Mouse (Mus musculus) pancreas, adult 10 weeks (tissue): ENCODE results near the gene Cd177. TPM values are rescaled to one million over a fixed set of nuclear protein-coding genes. Genes with fewer than 3 reads are reported as not detected.

Experiments
- polyA plus RNA-seq: library from polyadenylated mRNA; stranded (reverse); fragments of 350-450 nt; fragmentation: Illumina TruSeq; extraction: RNeasy Lipid Tissue Mini Kit (QIAGEN cat#74804); gene quantifications from one replicate; pipeline ENCODE4 v1.2.3, GENCODE M21; 2015; ENCODE audit warnings: low read depth, low replicate concordance; ENCODE audit not compliant: insufficient read depth

Cd177 gene
- not detected for polyA plus RNA-seq

DNA sequence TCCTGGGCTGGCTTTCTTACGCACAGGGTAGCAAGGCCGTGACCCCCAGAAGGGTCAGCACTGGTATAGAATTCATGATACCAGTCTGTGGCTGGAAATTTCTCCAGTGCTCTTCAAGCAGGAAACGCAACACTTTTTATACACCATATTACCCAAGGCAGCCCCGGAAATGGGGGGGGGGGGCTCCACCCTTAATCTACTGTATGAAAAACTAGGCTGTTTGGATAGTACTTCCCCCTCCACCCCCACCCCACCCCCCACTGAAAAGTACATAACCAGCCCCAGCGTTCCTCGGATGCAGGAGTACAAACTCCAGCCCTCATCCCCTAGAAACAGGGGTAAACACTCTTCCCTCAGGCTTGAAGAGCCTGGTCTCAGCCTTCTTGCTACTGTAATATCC is at the start of gene Cd177:
Gene Cd177, minus strand, starts transcription at position 101 of the 400 bp plus-strand sequence.

DNA sequence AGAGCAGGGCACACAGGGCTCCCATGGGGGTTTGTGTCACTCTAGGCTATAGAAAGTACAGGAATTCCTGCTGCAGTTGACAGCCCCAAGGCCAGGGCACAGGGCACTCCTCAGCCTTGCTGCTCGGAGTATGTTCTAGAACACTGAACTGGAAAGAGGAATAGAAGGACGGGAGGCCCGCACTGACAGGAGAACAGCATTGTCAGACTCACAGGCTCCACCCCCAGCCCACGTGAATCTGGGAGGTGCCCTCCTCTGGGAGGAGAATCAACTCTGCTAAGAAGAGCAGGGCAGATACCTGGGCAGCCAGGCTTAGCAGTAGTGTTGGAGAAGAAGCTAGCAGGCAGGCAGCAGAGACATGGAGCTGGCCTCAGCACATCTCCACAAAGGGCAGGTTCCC is 16.8 kb upstream of the Cd177 start, which contains the start of gene Ceacam10:
Gene Ceacam10, plus strand, starts transcription at position 289 of the 400 bp plus-strand sequence.

DNA sequence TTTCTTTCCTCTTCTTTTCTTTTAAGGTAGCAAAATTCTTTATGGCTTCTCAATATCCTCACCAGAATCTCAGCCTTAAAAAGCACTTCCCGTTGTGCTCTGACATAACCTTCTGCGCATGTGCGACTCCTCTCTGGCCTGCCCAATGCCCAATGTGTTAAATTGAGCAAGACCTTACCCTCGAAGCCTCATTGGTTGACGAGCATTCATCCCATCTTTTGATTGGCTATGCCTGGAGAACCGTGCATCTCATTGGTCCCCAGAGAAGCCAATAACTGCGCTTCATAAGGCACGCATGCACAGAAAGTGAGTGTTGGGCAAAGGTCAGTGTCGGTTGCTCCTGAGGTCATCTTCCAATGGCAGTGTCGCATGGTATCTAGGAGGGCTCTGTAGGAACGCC is 33.3 kb downstream of the Cd177 start, which contains the start of gene Gm4763:
Gene Gm4763, minus strand, starts transcription at position 101 of the 400 bp plus-strand sequence.

DNA sequence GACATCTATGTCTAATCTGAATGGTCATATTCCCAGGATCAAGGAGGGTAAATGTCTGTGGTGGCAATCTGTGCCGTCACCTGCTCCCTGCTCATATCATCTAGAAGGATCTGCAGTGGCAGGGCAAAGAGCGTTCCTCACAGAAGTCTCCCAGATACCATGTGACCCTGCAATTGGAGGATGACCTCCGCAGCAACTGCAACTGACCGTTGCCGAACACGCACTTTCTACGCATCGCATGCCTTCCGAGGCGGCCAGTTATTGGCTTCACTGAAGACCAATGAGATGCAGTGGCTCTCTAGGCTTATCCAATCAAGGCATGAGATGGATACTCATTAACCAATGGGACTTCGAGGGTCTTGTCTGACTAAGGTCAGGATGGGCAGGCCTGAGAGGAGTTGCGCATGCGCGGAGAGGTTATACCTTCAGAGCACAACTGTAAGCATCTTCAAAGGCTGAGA is 51.2 kb downstream of the Cd177 start, which contains the start of gene BC049730:
Gene BC049730, plus strand, starts transcription at position 411 of the 461 bp plus-strand sequence.

Other genes starting within 250 kb of the Cd177 start
- gene AC161166.1, start 247.9 kb downstream of the Cd177 start, polyA plus RNA-seq: not detected
- gene Irgq, start 229.6 kb downstream of the Cd177 start, polyA plus RNA-seq: 2.5 TPM
- not detected for gene Pinlyp, start 214.2 kb downstream of the Cd177 start, polyA plus RNA-seq
- gene Xrcc1, start 214.0 kb downstream of the Cd177 start, polyA plus RNA-seq: 13.8 TPM
- 3.0 TPM for gene Ethe1, start 172.8 kb downstream of the Cd177 start, polyA plus RNA-seq
- gene Zfp575, start 172.7 kb downstream of the Cd177 start, polyA plus RNA-seq: not detected
- 0.94 TPM for gene Phldb3, start 149.5 kb downstream of the Cd177 start, polyA plus RNA-seq
- not detected for gene Lypd3, start 123.8 kb downstream of the Cd177 start, polyA plus RNA-seq
- not detected for gene Tex101, start 83.6 kb downstream of the Cd177 start, polyA plus RNA-seq
- gene BC049730, start 51.1 kb downstream of the Cd177 start, polyA plus RNA-seq: not detected
- not detected for gene Gm4763, start 33.4 kb downstream of the Cd177 start, polyA plus RNA-seq
- not detected for gene Ceacam10, start 16.9 kb upstream of the Cd177 start, polyA plus RNA-seq
- not detected for gene Gm9844, start 101.9 kb upstream of the Cd177 start, polyA plus RNA-seq
- gene Lypd4, start 109.6 kb upstream of the Cd177 start, polyA plus RNA-seq: not detected
- not detected for gene Dmrtc2, start 109.7 kb upstream of the Cd177 start, polyA plus RNA-seq
- gene Rps19, start 124.1 kb upstream of the Cd177 start, polyA plus RNA-seq: 743 TPM
- 1.7 TPM for gene Cd79a, start 137.1 kb upstream of the Cd177 start, polyA plus RNA-seq
- gene Arhgef1, start 142.6 kb upstream of the Cd177 start, polyA plus RNA-seq: 39.0 TPM
- not detected for gene Gm4881, start 184.2 kb upstream of the Cd177 start, polyA plus RNA-seq
- 187 TPM for gene Rabac1, start 212.4 kb upstream of the Cd177 start, polyA plus RNA-seq
- 0.50 TPM for gene Atp1a3, start 245.6 kb upstream of the Cd177 start, polyA plus RNA-seq